Mouse (Mus musculus) heart, postnatal 0 days (tissue): ENCODE data around the gene Cyp27b1. TPM values are rescaled to one million over a fixed set of nuclear protein-coding genes. Genes with fewer than 3 reads are reported as not detected.

Experiments used
- ATAC-seq: fragments of 200-750 bp; cut with Nextera tagmentation; 2 replicates; pipeline ENCODE4 v1.8.0; 2017; ENCODE audit warnings: low read depth, moderate number of reproducible peaks, moderate library complexity; ENCODE audit not compliant: insufficient read depth
- DNase-seq: peaks from one replicate; pipeline ENCODE4 v3.0.0-alpha.2; 2016; ENCODE audit warnings: low spot score
- H3K27ac ChIP-seq: fragments of 300-500 bp; sonication (generic); 2 replicates; pipeline ENCODE4 v1.5.1; 2014; ENCODE audit warnings: low read depth, mild to moderate bottlenecking
- H3K27me3 ChIP-seq: fragments of 300-500 bp; sonication (generic); 2 replicates; pipeline ENCODE4 v1.6.1; 2014; ENCODE audit warnings: low read length, mixed read lengths; ENCODE audit not compliant: control insufficient read depth, insufficient read depth
- H3K36me3 ChIP-seq: fragments of 300-500 bp; sonication (generic); replicated peaks from 2 replicates; pipeline ENCODE4 v1.6.1; 2014; ENCODE audit warnings: low read length, mixed read lengths; ENCODE audit not compliant: control insufficient read depth, insufficient read depth
- H3K4me1 ChIP-seq: fragments of 300-500 bp; sonication (generic); 2 replicates; pipeline ENCODE4 v1.6.1; 2014; ENCODE audit warnings: antibody characterized with exemption; ENCODE audit not compliant: control insufficient read depth, insufficient read depth
- H3K4me2 ChIP-seq: fragments of 300-500 bp; sonication (generic); 2 replicates; pipeline ENCODE4 v1.6.1; 2014; ENCODE audit warnings: low read depth, mild to moderate bottlenecking, low read length, moderate library complexity
- H3K4me3 ChIP-seq: fragments of 300-500 bp; sonication (generic); 2 replicates; pipeline ENCODE4 v1.5.1; 2014; ENCODE audit warnings: low read depth, low read length
- H3K9ac ChIP-seq: fragments of 300-500 bp; sonication (generic); replicated peaks from 2 replicates; pipeline ENCODE4 v1.6.1; 2014; ENCODE audit warnings: low read depth, low read length, mixed read lengths
- H3K9me3 ChIP-seq: fragments of 300-500 bp; sonication (generic); replicated peaks from 2 replicates; pipeline ENCODE4 v1.6.1; 2016; ENCODE audit warnings: low read length; ENCODE audit not compliant: control insufficient read depth
- CTCF ChIP-seq: IDR thresholded peaks from 2 replicates; pipeline ENCODE4 v1.5.1; 2016; ENCODE audit warnings: antibody characterized with exemption, control low read depth, low read depth
- EP300 ChIP-seq: IDR thresholded peaks from 2 replicates; pipeline ENCODE4 v1.6.1; 2016; ENCODE audit warnings: antibody characterized with exemption, low read depth
- WGBS: fragments of 180-500 bp; shearing (Covaris S2); extraction: QIAGEN DNeasy Blood & Tissue Kit; methylation state at CpG from one replicate; pipeline ENCODE4 v1.1.7; 2014; 5-methylcytosine and 5-hydroxymethylcytosine counted together
- polyA plus RNA-seq: library from polyadenylated mRNA; unstranded; fragments of >200 nt; fragmentation: Nextera tagmentation; extraction: Ambion mirVana; gene quantifications from 2 replicates; pipeline ENCODE4 v1.2.1, GENCODE M21; 2015
- total RNA-seq: library from RNA; depleted of rRNA; stranded (reverse); fragments of >200 nt; gene quantifications from 2 replicates; pipeline ENCODE4 v1.2.3, GENCODE M21; 2014; ENCODE audit warnings: low replicate concordance

The Cyp27b1 gene
- total and polyA plus RNA-seq, 2 experiments from 2014 or later, result 0.08 TPM; not detected in 1

DNA sequence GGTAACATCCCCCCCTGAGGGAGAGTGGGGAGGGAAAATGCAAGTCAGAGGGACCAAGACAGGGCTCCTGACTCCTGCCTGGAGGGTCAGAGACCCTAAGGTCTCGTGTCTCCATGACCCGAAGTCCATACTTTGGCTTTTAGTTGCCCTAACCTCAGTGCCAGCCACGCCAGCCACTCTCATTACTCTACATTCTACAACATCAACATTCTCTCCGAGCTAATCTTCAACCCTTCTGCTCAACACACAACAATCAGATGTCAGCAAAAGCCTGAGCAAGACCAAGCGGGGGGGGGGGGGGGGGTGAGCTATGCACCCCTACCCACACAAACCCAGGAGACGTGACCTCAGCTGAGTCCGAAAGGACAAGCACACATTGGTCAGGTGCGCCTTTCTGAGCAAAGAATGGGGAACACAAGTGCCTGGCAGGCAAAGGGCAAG, 14.7 kb upstream of the Cyp27b1 start:
- no peak overlapping the region for H3K4me3 ChIP-seq
- H3K4me1 ChIP-seq, result no peaks in the 10 kb centered on the region
- H3K27ac ChIP-seq, result no peak overlapping the region
- ATAC-seq (no peak), DNase-seq (no peak)
- no peaks in the 10 kb centered on the region for H3K9me3 ChIP-seq
- H3K4me2 ChIP-seq, result no peak overlapping the region
- WGBS, result 74% methylated on average over 8 of the region's 8 CpGs
- no peaks in the 10 kb centered on the region for H3K27me3 ChIP-seq
- H3K9ac ChIP-seq, result no peak overlapping the region
- peaks cover 9% of the 10 kb centered on the region for H3K36me3 ChIP-seq
- no peak for TF ChIP-seq CTCF
- no peak for TF ChIP-seq EP300

DNA sequence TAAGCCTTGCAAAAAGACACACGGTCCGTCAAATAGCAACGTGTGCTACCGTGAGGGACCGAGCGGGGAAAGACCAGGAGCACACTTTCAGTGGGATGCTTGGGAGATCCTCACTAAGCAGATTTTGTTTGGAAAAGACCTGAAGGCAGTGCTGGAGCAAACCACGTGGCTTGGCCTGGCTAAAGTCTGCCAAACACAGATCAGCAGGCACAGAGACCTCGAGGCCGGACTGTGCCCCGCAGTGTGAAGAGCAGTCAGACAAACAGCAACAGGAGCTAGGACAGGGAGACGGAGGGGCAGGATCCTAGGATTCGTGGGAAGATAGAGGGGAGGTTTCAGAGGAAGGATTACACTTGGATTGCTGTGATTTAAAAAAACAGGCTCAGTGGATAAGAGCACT, 11.8 kb upstream of the Cyp27b1 start:
- Histone ChIP-seq H3K4me1 (peaks cover 3% of the 10 kb centered on the region; the same call in 1 of the 2 replicates), H3K27me3 (peaks cover 10% of the 10 kb centered on the region; the same call in 1 of the 2 replicates), H3K27ac (no peak overlapping the region), H3K36me3 (no peaks in the 10 kb centered on the region), H3K9ac (no peak overlapping the region), H3K4me2 (no peak overlapping the region), H3K9me3 (no peaks in the 10 kb centered on the region), H3K4me3 (no peak overlapping the region)
- WGBS, result 79% methylated on average over 12 of the region's 12 CpGs
- DNase-seq, result no peak
- ATAC-seq, result no peak
- no peak for TF ChIP-seq EP300
- TF ChIP-seq CTCF, result no peak

DNA sequence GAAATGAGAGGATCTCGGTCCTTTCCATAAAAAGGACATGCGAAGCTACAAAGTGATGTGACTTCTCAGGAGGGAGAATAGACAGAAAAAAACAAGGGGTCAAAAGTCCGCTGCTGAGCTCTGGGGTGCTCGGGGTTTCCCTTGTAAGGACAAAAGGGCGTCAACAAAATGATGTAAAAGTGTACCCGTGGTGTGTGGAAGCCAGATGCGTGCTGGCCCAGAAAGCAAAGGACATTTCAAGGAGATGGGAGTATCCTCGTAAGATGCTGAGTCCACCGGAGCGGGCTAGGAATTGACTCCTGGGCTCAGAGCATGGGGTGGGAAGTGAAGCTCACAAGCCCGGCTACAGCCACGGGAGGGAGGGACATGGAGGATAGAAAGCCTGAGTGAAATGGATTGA, 10.4 kb upstream of the Cyp27b1 start:
- Histone ChIP-seq H3K9me3 (no peaks in the 10 kb centered on the region), H3K4me1 (peaks cover 11% of the 10 kb centered on the region; the same call in 1 of the 2 replicates), H3K36me3 (no peaks in the 10 kb centered on the region), H3K9ac (no peak overlapping the region), H3K4me3 (no peak overlapping the region), H3K27ac (no peak overlapping the region), H3K27me3 (peaks cover 10% of the 10 kb centered on the region; the same call in 1 of the 2 replicates), H3K4me2 (no peak overlapping the region)
- TF ChIP-seq CTCF (no peak), EP300 (no peak)
- ATAC-seq (no peak), DNase-seq (no peak)
- WGBS, result 66% methylated on average over 12 of the region's 12 CpGs

DNA sequence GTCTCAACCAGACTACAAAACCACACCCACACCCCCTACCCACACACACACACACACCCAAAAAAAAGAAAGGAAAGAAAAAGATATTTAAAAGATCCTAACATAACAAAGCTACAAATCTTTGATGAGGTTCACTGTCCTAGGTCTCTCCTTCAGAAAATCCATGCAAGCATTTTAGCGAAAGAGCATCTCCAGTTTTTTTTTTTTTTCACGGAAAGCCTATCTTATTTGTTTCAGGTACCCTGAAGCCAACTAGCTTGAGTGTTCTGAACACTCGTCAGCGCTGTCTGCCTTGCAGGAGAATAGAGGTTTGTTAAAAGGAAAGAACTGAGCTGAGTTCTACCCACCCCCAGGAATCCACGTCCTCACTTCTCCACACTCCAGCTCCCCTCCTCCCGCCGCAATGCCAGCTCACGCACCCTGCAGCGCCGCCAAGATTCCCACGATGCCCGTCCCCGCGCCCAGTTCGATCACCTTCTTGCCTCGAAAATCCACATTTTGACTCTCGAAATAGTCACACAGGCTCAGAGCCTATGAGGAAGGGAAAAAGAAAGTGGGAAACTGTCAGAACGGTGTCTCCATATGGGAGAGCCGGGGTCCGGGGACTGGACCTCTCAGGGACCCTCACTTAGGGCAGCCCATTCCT, 7.4 kb upstream of the Cyp27b1 start:
- H3K27ac ChIP-seq, result no peak overlapping the region
- peak overlapping the region; percentile 79 for H3K4me3 ChIP-seq
- H3K4me1 ChIP-seq, result peaks cover 11% of the 10 kb centered on the region; the same call in 1 of the 2 replicates
- peaks cover 7% of the 10 kb centered on the region; the same call in 1 of the 2 replicates for H3K36me3 ChIP-seq
- WGBS, result 1% methylated on average over 20 of the region's 20 CpGs
- H3K9ac ChIP-seq, result peak overlapping the region; percentile 49
- no peak for DNase-seq
- TF ChIP-seq EP300 (no peak), CTCF (no peak)
- H3K9me3 ChIP-seq, result no peaks in the 10 kb centered on the region
- H3K27me3 ChIP-seq, result peaks cover 10% of the 10 kb centered on the region; the same call in 1 of the 2 replicates
- ATAC-seq, result no peak
- peak overlapping the region; percentile 96 for H3K4me2 ChIP-seq

DNA sequence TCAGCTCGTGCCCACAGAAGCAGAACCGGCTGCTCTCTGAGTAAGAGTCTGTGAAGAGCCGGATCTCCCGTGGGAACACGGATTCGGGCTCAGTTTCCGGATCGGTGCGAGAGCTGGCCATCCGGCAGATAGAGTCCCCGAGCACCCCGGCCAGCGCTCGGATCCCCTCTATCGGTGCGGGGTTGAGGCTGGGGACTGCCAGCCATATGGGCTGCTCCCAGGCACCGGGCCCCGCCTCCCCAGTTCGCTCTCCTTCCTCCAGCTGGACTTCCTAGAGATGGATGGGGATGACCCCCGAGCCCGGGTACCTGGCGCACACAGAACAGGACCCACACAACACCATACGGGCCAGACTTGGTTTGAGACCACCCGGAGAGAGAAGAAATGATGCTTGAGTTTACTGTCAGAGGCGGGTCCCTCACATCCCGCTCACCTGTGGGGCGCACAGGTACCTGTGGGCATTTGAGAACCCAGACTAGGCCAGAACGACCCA, 6.7 kb upstream of the Cyp27b1 start, which contains the start of the genes Mettl1 and Eef1akmt3:
Gene Mettl1 (plus strand): TSS at position 141 of the 493 bp plus-strand sequence.
Gene Eef1akmt3 (minus strand): TSS at position 240 of the 493 bp plus-strand sequence.
- Histone ChIP-seq H3K27ac (0 out of 2 replicates have a peak within 1 kb of the TSS, but pooled peaks have one; percentile 49), H3K9ac (peak within 1 kb of the TSS; percentile 49), H3K9me3 (no peaks in the 10 kb centered on the region), H3K4me3 (peak within 1 kb of the TSS; percentile 79), H3K36me3 (peaks cover 7% of the 10 kb centered on the region; the same call in 1 of the 2 replicates), H3K27me3 (peaks cover 10% of the 10 kb centered on the region; the same call in 1 of the 2 replicates), H3K4me2 (peak within 1 kb of the TSS; percentile 96), H3K4me1 (peaks cover 11% of the 10 kb centered on the region; the same call in 1 of the 2 replicates)
- WGBS, result under 1% methylated on average over 28 of the region's 28 CpGs
- DNase-seq, result no peak
- peak; percentile 39; the same call in 1 of the 2 replicates for ATAC-seq
- no peak for TF ChIP-seq EP300
- no peak for TF ChIP-seq CTCF
